Mouse (Mus musculus): ENCODE data around the gene Psmf1. TPM values are rescaled to one million over a fixed set of nuclear protein-coding genes. Genes with fewer than 3 reads are reported as not detected.

Gene Psmf1
- polyA plus RNA-seq, 1 experiment from 2014 or later = 57.7 TPM

- 81% methylated on average over 3 of the region's 3 CpGs for WGBS
- Histone ChIP-seq H3K9ac (no peak within 1 kb of the TSS), H3K27me3 (peaks cover 8% of the 10 kb centered on the region), H3K27ac (no peak within 1 kb of the TSS), H3K4me3 (no peak within 1 kb of the TSS), H3K36me3 (no peaks in the 10 kb centered on the region), H3K4me1 (replicated peaks) (peaks cover 7% of the 10 kb centered on the region), H3K9me3 (no peaks in the 10 kb centered on the region), H3K4me2 (no peak within 1 kb of the TSS)
- no peak for ATAC-seq (ENCODE audit: low FRiP score)
These were observed 75.6 kb downstream of the Psmf1 start, which contains the start of gene Rad21l for GRCm38 (mm10) chr2:151668433-151668832. Rad21l (minus strand) TSS chr2:151668533.

Other genes with a start within 250 kb of the Psmf1 start
- 587 and 616 TPM in 2 replicates for gene Fkbp1a, start 201.7 kb downstream of the Psmf1 start, polyA plus RNA-seq (2015; fragmentation: Nextera tagmentation; extraction: Ambion mirVana)
- 0.54 and 0.90 TPM in 2 replicates for gene Sdcbp2, start 171.6 kb downstream of the Psmf1 start, polyA plus RNA-seq (2015; fragmentation: Nextera tagmentation; extraction: Ambion mirVana)
- gene Snph, start 111.6 kb downstream of the Psmf1 start, polyA plus RNA-seq (2015; fragmentation: Nextera tagmentation; extraction: Ambion mirVana) = 14.1 and 16.6 TPM in 2 replicates
- 0.19 TPM in 1 of 2 replicates, not detected in the other for gene Rad21l, start 75.7 kb downstream of the Psmf1 start, polyA plus RNA-seq (2015; fragmentation: Nextera tagmentation; extraction: Ambion mirVana)
- gene Tmem74b, start 42.2 kb downstream of the Psmf1 start, polyA plus RNA-seq (2015; fragmentation: Nextera tagmentation; extraction: Ambion mirVana) = 20.6 and 22.1 TPM in 2 replicates
- gene Rspo4, start 98.7 kb upstream of the Psmf1 start, polyA plus RNA-seq (2015; fragmentation: Nextera tagmentation; extraction: Ambion mirVana) = 0.39 and 0.47 TPM in 2 replicates
- gene Angpt4, start 167.0 kb upstream of the Psmf1 start, polyA plus RNA-seq (2015; fragmentation: Nextera tagmentation; extraction: Ambion mirVana) = 0.35 and 0.64 TPM in 2 replicates
- 68.1 and 71.4 TPM in 2 replicates for gene Fam110a, start 236.0 kb upstream of the Psmf1 start, polyA plus RNA-seq (2015; fragmentation: Nextera tagmentation; extraction: Ambion mirVana)